Mouse (Mus musculus) embryo, embryonic 10 days (tissue): ENCODE results near the gene Gm49711.
A peak's percentile ranks its signal among the peaks of the same experiment; 100 is the strongest.

Experiments
- DNase-seq: peaks from one replicate; pipeline ENCODE4 v3.0.0-alpha.2; 2015; ENCODE audit warnings: low spot score

The Gm49711 gene

DNA sequence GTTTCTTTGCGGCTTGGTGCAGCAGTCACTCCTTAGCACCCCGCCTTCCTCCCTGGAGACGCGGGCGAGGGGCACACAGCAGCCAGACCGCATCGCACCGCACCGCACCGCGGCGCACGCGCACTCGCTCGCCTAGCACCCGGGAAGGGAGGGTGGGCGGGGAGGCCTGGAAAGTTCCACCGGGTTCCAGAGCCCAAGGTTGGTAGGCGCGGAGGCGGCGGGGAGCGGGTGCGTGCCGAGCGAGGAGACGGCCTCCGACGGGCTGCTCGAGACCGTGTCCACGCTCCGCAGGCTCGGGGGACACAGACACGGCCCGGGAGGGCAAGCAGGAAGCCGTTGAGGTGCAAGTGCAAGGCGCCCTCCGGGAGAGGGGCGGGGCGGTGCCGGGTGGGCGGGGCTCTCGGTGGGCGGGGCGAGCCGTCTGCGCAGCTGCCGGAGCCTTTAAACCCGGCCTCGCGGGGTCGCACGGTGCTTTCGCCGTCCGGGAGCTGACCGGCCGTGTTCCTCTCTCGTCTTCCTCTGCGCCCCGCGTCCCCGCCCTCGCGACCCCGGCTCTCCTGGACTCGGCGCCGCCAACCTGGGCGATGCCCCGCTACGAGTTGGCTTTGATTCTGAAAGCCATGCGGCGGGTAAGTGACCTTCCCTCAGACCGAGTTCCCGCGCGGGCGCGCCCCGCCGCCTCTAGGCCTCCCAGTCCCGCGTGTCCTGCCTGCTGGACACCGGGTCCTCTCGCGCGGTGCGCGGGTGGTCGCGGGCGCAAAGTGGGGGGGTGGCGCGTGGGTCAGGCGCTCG lies at the start of gene Gm49711, which contains the start of the genes Mrps6 and Slc5a3:
TSS of gene Gm49711 (plus strand) at position 465 of the 792 bp plus-strand sequence.
TSS of gene Mrps6 (plus strand) at position 419 of the 792 bp plus-strand sequence.
TSS of gene Slc5a3 (plus strand) at position 471 of the 792 bp plus-strand sequence.
- peak; percentile 89 for DNase-seq

DNA sequence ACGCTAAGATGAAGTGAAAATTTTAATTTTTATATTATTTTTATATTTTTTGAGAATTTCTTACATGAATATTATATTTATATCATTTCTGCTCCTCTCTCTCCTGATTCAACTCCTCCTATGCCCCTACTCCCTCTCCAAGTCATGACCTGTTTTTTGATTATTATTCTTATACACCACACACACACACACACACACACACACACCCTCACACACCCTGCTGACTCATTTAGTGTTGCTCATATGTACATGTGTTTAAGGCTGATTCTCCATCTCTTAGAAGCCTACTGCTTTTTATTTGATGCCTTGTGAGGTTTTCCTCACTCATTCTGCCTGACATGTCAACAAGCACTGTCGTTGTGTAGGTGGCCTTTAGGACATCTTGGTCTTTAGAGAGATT lies 48.5 kb upstream of the Gm49711 start:
- DNase-seq = no peak

DNA sequence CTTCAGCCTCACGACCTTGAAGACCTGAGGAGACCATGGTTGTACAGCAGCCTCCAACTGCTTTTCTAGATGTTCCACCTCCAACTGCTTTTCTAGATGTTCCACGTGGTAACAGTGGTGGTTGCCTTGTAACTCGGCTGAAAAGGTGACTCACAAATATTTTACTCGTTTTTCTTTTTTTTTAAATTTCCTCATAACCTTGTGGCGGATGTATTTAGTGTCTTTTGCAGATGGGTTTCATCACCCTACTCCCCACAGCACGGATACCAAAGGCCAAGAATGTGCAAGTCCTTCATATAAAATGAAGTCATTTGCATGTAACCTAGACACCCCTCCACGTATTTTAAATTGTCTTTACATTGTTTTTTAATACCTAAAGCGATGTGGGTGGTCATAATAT lies 41.3 kb upstream of the Gm49711 start:
- no peak for DNase-seq

DNA sequence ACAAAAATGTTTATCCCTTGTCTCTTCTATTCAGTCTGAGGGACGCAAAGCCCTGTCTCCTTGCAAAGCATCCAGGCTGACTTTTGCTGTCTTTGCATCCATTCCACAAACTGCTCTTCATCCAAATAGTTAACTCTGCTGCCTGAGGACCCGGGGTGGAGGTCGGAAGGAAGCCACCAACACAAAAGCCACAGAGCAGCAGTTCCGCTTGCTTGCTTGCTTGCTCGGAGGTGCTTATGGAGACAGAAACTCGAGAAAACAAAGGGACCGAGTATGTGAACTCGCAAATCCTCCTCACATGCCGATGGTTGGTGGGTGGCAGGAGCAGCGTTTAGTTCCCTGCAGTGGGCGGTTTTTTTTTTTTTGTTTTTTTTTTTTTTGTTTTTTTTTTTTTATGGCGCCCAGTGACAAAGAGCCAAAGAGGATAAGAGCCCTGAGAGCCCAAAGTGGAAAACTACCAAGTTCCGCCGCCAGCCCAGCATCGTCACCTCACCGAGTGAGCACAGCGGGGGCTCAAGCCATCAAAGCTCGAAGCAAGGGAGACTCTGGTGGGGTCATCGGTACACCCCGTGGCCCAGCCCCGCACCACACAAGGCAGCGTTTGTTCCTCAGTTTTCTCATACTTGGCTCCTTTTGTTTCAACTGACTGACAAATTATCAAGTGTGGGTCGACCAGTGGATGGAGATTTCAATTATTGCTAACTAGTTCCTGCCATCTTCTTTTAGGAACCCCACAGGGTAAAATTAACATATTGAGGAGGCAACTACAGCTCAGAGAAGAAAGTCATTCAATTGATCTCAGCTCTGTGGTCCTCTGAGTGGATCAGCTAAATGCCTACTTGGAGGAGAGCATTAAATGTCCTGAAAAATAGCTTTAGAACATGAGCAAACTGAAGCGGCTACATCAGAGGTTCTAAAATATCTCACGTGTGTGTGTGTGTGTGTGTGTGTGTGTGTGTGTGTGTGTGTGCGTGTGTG lies 38.7 kb upstream of the Gm49711 start:
- peak; percentile 64 for DNase-seq

DNA sequence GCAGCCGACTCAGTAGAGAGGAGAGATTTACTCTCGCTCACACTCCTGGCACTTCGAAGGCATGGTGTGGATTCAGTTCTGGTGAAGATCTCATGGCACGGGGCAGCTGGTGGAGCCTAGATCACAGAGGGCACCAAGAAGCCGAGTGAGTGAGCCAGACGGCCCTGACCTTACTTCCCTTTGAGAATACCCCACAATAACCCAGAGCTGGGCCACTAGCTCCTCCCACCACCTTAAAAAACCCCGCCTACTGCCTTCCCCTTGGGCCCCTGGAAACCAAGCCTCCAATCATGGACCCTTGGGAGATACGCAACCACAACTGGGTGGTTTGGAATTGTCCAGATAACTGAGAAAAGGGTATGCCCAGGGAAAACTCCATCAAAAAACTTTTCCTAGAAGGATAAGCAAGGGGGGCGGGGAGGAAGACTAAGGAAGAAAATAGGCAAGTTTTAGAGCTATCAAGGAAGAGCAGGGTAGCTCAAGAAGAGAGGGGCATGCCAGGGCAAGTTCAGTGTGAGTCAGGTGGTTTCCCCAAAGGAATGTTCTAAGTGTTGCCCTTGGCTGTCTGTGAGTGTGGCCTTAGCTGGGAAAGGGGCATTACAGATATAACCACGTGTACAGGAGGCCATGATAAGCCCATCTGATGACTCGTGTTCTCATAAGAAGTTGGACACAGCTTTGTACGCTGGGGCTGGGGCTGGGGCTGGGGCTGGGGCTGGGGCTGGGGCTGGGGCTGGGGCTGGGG lies 36.3 kb upstream of the Gm49711 start:
- no peak for DNase-seq

DNA sequence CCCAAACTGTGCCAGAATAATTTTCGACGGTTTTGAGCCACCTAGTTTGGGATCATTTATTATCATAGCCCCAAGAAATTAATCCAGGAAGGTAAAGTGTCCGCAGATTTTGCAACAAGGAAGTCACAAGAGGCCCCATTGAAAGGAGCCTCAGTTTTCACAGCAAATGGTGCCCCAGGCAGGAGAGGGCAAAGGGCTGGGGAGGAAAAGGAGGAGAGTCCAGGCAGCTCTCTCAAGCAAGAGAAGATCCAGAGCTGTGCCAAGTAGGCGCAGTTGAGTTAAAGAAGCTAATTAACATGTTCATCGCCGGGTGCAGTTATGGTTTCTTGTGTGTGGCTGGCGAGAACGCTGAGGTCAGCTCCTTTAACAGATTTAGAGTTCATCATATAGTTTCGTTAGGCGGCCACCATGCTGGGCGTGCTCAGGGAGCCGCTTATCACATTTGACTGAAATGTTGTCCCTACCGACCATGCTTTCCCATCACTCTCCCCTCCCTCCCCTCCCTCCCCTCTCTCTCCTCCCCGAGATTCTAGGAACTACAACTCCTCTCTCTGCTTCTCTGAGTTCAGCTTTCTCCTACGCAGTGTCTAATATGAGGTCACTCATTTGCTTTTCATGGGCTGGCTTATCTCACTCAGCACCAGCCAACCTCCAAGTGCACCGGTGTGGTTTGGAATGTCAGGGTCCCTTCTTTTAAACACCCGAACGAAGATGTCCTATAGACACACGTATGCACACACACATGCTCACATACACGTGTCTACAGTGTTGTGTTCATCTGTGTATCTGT lies 35.4 kb upstream of the Gm49711 start:
- no peak for DNase-seq

DNA sequence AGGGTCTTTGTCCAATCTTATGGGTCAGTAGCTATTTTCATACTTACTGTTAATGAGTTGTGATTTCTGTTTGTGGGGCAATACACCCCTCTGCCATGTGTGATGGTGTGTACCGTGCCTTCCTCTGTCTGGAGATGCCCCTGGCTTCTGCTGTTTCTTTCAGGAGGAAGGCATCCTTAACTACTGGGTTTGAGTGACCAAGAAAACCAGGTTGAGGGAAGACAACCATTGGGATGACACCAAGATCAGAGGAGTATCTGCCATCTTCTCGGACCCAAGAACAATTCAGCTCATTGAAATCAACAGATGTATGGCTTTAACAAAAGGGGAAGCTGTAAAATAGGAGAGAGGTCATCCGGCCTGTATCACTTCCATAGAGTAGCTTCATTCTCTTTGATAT lies 24.8 kb upstream of the Gm49711 start:
- no peak for DNase-seq

DNA sequence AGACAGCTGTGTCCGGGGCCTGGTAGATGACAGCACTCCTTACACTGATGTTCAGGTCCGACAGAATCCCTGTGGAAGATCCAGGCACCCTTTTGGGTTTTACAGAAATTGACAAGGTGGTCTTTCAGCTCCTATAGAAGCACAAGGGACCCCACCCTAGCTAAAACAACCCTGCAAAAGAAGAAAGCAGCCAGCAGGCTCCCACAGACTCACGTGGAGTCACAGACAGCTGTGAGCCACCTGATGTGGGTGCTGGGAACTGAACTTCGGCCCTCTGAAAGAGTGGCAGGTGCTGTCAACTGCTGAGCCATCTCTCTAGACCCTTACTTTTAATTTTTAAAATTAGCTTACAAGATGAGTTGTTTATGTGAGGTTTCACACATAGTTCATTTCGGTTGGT lies 23.4 kb upstream of the Gm49711 start:
- DNase-seq = no peak

DNA sequence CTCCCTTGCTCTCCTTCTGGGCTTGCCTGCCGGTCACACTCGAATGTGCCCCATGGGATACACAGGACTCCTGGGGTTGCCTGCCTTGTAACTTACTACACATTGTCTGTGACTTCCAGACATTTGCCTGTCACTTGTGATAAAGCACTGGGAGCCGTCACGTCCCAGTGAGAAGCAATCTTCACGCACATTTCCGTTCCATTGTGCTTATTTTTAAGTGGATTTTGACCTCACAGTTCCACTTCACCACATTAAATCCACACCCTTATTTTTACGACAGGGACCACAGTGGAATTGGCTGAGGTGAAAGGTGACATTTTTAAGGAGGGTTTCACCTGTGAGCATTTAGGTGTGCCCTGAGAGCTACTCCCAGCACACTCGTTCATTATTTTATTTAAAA lies 21.4 kb upstream of the Gm49711 start:
- DNase-seq = no peak

DNA sequence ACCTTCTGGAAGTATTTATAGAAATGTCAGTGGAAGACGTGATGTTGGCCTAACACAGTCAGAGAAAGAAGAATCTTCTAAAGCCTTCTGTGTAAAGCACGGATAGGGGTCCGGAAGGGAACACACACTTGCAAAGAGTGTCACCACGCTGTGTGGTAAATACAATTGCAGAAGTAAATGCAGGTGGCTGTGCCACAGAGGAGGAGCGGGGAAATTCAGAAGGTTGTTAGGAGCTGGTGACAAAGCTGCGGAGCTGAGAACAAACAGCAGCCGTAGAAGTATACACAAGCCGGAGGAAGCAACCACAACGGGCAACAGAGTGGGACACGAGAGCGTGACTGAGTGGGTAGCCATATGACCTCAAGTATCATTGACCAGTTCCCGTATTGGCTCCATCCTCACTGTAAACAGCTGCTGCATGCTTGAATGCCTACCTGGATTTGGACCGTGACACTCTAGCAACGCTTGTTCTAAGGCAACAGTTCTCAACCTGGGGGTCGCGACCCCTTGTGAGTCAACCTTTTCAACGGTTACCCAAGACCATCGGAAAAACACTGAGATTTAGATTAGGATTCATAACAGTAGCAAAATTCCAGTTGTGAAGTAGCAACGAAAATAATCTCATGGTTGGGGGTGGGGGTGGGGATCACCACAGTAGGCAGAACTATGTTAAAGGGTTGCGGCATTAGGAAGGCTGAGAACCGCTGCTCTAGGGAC lies 20.1 kb upstream of the Gm49711 start:
- no peak for DNase-seq

DNA sequence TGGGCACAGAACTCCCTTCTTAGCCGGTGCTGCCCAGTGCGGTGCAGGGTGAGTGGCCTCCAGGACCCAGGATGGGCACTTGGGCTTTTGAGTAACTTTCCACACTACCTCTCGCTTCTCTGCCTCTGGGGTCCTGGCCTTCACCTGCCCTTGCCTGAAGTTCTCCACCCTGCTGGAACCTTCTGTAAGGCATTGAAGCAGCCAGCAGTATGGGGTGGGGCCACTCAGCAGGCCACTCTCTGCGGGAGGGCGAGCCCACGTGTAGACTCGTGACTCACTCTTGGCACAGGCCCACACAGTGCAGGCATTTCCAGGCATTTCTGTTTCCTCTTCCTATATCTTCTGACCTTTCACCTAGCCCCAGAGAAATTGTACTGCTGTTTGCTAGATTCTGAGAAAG lies 18.7 kb upstream of the Gm49711 start:
- DNase-seq = no peak

DNA sequence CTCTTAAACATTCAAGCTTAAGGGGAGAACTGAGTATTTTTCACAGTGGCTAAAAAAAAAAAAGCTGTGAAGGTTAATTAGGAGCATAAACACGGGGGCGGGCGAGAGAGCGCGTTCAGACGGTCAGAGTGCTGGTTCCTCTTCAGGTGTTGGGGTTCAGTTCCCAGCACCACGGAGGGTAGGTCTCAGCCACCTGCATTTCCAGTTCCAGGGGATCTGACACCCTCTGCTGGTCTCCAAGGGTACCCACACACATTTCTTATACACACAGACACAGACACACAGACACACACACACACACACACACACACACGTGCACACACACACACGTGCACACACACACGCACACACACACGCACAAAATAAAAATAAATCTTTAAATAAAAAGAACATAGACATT lies 18.1 kb upstream of the Gm49711 start:
- no peak for DNase-seq

DNA sequence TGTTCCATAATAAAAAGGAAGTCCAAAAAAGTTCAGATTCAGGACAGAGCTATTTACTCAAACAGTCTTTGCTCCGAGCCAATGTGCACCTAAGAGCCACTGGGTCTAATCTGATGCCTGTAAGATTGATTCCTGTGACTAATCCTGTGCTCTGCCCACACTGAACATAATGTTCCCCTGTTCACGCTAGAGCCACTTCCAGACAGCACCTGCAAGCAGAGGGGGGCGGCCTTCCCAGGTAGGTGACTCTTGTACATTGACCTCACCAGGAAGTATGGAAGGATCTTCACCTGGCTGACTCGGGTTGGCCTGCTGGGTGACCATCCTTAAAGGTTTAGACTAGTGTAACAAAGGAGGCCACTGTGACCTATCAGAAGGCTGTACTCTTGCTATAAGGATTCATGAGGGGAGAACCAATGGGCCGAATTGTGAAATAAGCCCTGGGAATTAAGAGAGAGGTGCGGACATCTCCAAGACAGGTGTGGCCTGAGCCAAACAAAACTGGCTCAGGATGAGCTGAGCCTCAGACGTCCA lies 6.3 kb upstream of the Gm49711 start:
- DNase-seq = no peak

DNA sequence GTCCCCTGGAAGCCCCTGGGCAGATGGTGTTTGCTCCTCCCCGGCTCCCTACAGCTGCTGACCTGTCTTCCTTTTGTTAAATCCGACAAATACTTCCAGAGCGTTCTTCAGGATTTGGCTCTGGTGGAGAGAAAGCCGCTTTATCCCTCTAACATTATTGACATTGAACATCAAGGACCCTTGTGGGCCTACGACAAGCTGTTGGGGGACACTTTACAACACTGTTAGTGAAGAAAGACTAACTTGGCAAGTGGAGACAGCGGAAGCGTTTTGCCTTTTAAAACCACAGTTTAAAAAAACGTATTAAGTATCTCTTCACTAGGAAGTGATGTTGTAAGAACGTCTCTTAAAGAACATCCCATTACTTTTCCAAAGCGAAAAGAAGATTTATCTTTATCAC lies 5.5 kb upstream of the Gm49711 start:
- no peak for DNase-seq

DNA sequence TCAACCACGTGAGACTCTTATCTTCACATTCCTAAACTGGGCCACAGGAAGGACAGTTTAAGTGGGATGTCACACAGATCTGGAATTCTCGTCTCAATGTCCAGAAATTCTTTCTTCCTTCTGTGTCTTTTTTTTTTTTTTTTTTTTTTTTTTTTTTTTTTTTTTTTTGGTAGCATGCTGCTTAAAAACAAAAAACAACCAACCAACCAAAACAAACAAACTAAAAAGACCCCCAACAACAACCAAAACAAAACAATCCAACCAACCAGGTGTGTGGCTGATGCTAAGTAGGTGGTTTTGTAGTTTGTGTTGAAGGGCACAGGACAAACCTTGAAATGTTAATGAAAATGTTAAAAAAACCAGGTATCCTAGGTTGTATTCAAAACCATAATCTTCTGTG lies 1.4 kb upstream of the Gm49711 start:
- DNase-seq = no peak

DNA sequence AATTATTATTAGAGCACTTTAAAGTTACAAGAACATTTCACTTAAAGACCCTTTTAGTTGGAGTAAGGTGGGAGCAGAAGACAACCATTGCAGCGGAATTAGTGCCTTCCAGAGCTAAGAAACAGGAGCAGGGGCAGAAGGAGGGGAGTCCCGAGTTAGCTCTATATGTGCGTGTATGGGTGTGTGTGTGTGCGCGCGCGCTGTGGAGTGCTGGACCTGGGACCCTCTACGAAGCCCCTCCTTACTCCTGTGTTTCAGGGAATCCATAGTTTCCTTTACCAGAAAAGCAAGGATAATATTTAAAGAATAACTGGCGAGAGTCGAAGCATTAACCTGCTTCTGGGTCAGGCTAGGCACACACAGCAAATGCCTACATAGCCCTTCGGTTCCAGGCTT lies 662 bp upstream of the Gm49711 start:
- DNase-seq = peak; percentile 41

DNA sequence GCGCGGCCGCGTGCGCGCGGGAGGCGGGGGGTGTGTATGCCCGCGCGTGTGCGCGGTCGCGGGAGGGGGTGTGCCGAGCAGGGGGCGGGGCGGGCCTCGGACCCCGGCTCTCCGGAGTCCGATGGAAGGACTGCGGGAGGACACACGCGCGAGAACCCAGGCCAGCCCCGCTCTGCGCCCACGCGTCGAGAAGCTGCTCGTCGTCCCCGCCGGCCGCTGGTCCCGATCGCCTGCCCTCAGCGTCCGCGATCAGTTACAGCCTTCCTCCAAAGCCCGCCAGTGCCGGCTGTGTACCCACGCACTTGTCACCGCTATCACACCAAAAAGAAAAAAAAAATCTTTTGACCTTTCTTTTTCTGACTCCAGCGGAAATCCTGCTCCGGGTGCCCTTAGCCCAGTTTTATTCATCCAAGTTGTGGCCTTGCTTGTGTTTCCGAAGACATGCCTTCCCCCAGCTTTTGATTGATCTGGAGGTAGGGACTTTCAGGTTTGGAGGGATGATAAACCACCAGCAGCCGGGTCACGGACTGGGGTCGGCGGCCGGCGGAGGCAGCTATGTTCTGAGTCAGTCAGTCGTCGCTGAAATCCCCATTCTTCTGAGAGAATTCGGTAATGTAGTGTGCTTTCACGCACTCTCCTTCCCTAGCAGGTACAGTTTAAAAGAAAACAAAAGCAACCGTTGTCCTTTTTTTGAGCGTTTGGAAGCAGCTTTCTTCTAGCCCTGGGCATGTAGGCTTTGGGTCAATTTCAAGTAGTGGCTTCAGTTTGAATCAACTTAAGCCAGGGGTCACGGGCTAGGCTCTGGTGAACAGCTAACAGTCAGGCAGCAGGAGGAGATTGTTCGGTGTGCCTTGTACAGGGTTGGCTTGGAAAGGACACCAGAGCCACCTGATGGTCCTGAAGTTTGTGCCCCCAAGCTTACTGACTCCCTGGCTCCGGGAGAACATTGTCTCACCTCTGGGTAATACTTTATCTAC lies 816 bp downstream of the Gm49711 start:
- DNase-seq = peak; percentile 57

DNA sequence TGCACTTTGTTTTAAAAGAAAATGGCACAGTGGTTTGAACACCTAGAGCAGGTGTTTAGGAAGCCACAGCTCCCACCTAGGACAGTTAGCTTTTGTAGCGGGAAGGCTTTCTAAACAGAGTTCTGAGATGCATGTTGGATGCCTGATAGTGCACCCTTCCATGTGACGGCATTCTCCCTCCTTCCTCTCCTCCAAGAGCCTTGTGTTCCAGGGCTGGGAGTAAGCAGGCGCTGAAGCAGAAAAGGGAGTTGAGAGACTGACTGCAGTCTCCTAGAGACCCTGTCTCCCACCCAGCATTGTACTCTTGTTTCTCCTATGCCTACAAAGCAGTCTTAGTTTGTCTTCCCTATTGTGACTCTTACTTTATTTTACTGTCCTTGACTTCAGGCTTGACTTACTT lies 2.1 kb downstream of the Gm49711 start:
- DNase-seq = no peak

DNA sequence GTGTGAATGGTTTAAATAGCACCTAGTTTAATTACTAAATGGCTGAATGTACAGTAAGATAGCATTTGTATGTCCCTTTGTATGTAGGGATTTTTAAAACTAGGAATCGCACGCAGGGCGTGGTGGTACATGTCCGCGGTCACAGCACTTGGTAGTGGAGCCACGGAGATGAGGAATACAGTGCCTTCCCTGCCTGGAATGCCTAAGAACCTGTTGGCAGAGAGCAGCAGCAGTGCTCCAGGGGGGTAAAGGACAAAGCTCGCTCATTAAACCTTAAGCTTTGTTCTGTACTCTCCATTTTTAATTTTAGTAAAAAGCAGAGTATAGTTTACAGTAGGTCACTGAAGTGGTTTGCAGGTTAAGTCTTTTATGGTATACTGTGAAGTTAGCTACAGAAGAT lies 3.5 kb downstream of the Gm49711 start:
- no peak for DNase-seq
